Mouse (Mus musculus) G1E (cell line): ENCODE measurements at regions not wholly inside any gene's neighbourhood (a gene's known extent, or its start where the extent isn't known, plus 50 kb on each side); places are given as distances from the start of the nearest gene placed in this dataset.

Experiments used
- ATAC-seq: 2 replicates; pipeline ENCODE4 v1.8.0; 2016; ENCODE audit warnings: mild to moderate bottlenecking; ENCODE audit not compliant: insufficient number of reproducible peaks, poor library complexity, low FRiP score, severe bottlenecking; ENCODE audit errors: extremely low read depth
- DNase-seq: peaks from one replicate; pipeline ENCODE4 v3.0.0; 2012; ENCODE audit warnings: low spot score
- H3K27me3 ChIP-seq: 2 replicates; pipeline ENCODE4 v1.6.1; 2012; ENCODE audit warnings: mild to moderate bottlenecking, low read length, inconsistent platforms; ENCODE audit not compliant: insufficient read depth
- H3K36me3 ChIP-seq: replicated peaks from 2 replicates; pipeline ENCODE3; 2012; ENCODE audit warnings: mild to moderate bottlenecking, inconsistent platforms
- H3K4me1 ChIP-seq: 2 replicates; pipeline ENCODE4 v1.6.1; 2012; ENCODE audit warnings: low read depth, low read length, inconsistent platforms, mixed read lengths; ENCODE audit not compliant: insufficient read depth
- H3K4me3 ChIP-seq: 2 replicates; pipeline ENCODE4 v1.5.1; 2012; ENCODE audit warnings: low read depth, mild to moderate bottlenecking, inconsistent platforms, low read length, moderate library complexity, mixed read lengths
- H3K9me3 ChIP-seq: replicated peaks from 2 replicates; pipeline ENCODE4 v1.6.1; 2012; ENCODE audit warnings: inconsistent platforms
- CTCF ChIP-seq: IDR thresholded peaks from 2 replicates; pipeline ENCODE4 v1.5.1; 2012; ENCODE audit warnings: low read depth, low read length, inconsistent platforms, mixed read lengths
- GATA1 ChIP-seq: IDR thresholded peaks from 2 replicates; pipeline ENCODE4 v1.6.1; 2012; ENCODE audit warnings: borderline replicate concordance, low read length, inconsistent platforms, mixed read lengths
- GATA2 ChIP-seq: IDR thresholded peaks from 2 replicates; pipeline ENCODE4 v1.6.1; 2012; ENCODE audit warnings: low read depth, low read length, inconsistent platforms, borderline replicate concordance
- POLR2AphosphoS5 ChIP-seq: IDR thresholded peaks from 2 replicates; pipeline ENCODE4 v1.6.1; 2012; ENCODE audit warnings: low read depth, low read length, inconsistent platforms; ENCODE audit not compliant: insufficient replicate concordance
- TAL1 ChIP-seq: conservative IDR thresholded peaks from 2 replicates; pipeline ENCODE4 v1.6.1; 2012; ENCODE audit warnings: low read depth, low read length, inconsistent platforms, mixed read lengths

DNA sequence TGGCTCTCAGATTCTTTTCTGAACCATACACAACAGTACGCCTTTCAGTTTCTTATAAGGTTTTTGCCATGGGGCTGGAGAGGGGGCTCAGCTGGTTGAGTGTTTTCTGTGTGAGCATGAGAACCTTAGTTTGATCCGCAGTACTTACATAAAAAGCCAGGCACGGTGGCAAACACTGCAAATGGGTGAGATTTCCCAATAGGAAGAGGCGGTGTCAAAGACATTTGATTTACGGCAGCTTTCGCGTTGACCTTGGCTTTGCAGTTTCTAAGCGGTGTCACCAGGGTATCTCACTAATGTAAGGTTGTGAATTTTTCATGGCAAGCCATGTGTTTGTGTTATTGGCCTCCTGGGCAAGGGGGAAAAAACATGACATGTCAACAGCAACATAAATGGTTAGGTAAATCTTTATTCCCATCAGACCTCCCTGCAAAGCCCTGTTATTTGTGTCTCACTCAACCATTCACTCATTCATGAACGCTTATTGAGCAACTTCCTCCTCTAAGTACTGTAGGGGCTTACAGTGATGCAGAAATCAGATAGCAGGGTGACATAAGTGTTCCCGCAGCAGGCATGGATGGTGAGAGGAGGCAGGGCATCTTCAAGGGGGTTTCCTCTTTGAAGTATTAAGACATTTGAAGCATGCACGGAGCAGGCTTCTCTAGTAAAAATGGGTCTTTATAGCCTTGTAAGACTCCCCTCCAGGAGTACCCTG lies 599.4 kb upstream of the Auts2 start:
- Histone ChIP-seq H3K36me3 (no peaks in the 10 kb centered on the region), H3K27me3 (no peaks in the 10 kb centered on the region), H3K4me1 (no peaks in the 10 kb centered on the region), H3K4me3 (no peak overlapping the region), H3K9me3 (peaks cover 35% of the 10 kb centered on the region)
- no peak for ATAC-seq
- TF ChIP-seq TAL1 = no peak
- no peak for TF ChIP-seq GATA1
- no peak for TF ChIP-seq CTCF
- no peak for TF ChIP-seq POLR2AphosphoS5
- no peak for TF ChIP-seq GATA2
- no peak for DNase-seq

DNA sequence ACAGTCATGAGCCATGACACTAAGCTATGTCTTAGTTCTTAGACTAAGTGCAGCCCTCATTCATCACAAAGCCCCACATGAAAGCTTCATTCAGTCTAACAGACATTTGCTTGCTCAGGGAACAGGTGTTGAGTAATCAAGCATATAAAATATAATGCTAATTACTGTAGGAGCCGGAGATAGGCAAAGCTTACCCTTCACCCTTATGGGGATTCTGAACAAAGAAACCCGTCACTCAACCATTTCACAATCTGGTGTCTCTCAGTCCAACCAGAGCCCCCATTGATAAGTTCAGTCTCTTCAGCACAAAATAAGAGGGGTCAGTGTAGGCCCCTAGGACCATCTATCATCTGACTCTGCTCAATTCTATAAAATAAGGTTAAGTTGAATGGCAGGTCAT lies 587.9 kb upstream of the Auts2 start:
- Histone ChIP-seq H3K36me3 (no peaks in the 10 kb centered on the region), H3K27me3 (no peaks in the 10 kb centered on the region), H3K4me3 (no peak overlapping the region), H3K9me3 (peaks cover 12% of the 10 kb centered on the region), H3K4me1 (no peaks in the 10 kb centered on the region)
- no peak for DNase-seq
- ATAC-seq = no peak
- no peak for TF ChIP-seq POLR2AphosphoS5
- no peak for TF ChIP-seq GATA2
- TF ChIP-seq GATA1 = no peak
- no peak for TF ChIP-seq CTCF
- TF ChIP-seq TAL1 = no peak

DNA sequence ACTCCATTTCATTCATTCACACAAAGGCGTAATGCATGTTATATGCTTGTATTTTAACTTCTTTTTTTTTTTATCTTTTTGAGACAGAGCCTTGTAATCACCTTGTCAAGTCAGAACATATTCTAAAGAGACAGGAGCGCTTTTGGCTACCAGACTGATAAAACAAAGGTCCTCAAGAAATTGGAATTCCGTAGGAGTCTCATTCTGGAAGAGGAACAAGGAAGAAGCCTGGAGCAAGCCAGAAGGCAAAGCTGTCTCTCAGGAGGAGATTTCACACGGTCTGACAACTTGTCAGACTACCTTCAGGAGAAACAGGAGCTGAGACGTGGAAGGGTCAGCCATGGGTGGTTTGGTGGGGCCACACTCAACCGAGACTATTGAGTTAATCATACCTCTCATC lies 587.2 kb upstream of the Auts2 start:
- H3K9me3 ChIP-seq = peaks cover 14% of the 10 kb centered on the region
- H3K4me3 ChIP-seq = no peak overlapping the region
- DNase-seq (no peak), ATAC-seq (no peak)
- H3K27me3 ChIP-seq = no peaks in the 10 kb centered on the region
- H3K36me3 ChIP-seq = no peaks in the 10 kb centered on the region
- no peaks in the 10 kb centered on the region for H3K4me1 ChIP-seq
- TF ChIP-seq TAL1 = no peak
- TF ChIP-seq GATA2 = no peak
- no peak for TF ChIP-seq POLR2AphosphoS5
- no peak for TF ChIP-seq GATA1
- no peak for TF ChIP-seq CTCF

DNA sequence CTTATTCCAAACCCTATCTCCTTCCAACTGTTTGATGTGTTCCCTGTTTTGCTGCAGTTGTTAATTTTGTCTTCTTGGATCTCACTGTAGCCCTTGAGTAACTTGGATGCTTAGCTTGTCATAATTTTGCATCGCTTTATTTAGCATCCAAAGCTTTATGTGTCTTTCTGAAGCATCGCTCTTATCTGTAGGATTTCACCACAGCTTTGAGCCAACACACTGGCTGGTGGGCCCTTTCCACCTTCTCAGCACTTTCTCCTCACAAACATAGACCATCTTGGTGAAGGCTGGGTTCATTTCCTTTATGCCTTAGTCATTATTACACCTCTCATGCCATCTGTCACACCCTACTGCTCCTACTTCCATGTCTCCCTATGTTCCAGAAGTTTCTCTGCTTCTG lies 581.1 kb upstream of the Auts2 start:
- DNase-seq (no peak), ATAC-seq (no peak)
- peaks cover 16% of the 10 kb centered on the region for H3K9me3 ChIP-seq
- H3K4me3 ChIP-seq = no peak overlapping the region
- TF ChIP-seq CTCF (no peak), TAL1 (no peak), GATA1 (no peak), GATA2 (no peak), POLR2AphosphoS5 (no peak)
- no peaks in the 10 kb centered on the region for H3K4me1 ChIP-seq
- no peaks in the 10 kb centered on the region for H3K27me3 ChIP-seq
- H3K36me3 ChIP-seq = no peaks in the 10 kb centered on the region

DNA sequence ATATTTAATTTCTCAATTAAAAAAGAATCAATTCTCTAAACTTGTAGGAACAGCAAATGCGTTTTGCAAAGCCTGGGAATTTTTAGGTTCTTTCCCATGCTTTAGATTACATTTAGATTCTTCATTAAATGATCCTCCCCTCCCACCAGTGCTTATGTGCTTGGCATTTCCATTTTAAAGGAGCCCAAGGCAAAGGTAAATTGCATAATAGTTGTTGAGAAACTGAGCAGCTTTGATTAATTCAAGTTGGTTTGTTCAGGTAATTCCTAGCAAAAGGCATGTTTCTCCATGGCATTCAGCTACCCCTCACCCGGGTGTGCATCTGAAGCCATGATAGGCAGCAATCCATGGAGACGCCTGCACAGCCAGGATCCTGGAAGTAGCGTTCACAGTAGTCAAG lies 570.8 kb upstream of the Auts2 start:
- Histone ChIP-seq H3K4me3 (no peak overlapping the region), H3K9me3 (peaks cover 36% of the 10 kb centered on the region), H3K4me1 (no peaks in the 10 kb centered on the region), H3K36me3 (no peaks in the 10 kb centered on the region), H3K27me3 (no peaks in the 10 kb centered on the region)
- TF ChIP-seq CTCF (no peak), GATA1 (no peak), TAL1 (no peak), POLR2AphosphoS5 (no peak), GATA2 (no peak)
- ATAC-seq = no peak
- DNase-seq = no peak

DNA sequence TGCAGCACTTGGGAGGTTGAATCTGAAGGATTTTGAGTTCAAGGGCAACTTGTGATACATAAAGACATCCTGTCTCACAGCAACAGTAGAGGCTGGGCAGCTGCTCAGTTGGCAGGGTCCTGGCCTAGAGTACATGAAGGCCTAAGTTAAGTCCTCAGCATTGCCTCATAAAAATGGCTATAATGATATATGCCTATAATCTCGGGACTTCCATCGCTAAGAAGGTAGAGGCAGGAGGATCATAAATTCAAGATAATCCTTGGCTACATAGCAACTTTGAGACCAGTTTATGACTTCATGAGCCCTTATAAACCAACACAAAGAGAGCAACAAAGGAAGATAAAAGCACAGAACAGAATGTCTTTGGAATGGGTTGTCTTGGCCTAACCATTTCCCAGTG lies 570.0 kb upstream of the Auts2 start:
- peaks cover 33% of the 10 kb centered on the region for H3K9me3 ChIP-seq
- H3K36me3 ChIP-seq = no peaks in the 10 kb centered on the region
- TF ChIP-seq POLR2AphosphoS5 (no peak), TAL1 (no peak)
- H3K27me3 ChIP-seq = no peaks in the 10 kb centered on the region
- no peaks in the 10 kb centered on the region for H3K4me1 ChIP-seq
- H3K4me3 ChIP-seq = no peak overlapping the region
- ATAC-seq (no peak), DNase-seq (no peak)

DNA sequence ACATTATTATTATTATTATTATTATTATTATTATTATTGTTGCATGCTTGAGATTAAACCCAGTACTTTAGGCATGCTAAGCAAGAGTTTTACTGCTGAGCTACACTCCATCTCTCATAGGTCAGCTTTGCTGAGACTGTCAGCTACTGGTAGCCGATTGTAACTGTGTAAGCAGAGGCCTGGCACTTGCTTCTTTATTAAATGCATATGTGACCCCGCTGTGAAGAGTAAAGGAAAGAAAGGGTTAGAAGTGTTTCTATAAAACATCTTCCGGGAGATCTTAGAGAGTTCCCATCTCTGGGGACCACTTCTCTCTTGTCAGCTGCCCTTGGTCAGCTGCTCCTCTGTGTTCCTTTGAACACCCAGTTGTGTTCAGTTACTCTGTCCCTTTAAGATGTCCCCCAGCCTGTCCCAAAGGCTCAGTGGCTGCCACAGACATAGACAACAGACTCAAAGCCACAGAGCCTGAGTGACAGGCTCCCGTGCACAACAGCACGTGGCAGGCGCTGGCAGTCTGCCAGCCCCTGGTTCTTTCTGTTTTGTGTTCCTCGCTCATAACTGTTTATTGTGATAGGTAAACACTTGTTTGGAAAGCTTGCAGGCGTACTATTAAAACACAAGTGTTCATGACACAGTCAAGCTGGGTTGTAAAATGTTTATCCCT lies 563.7 kb upstream of the Auts2 start:
- DNase-seq (no peak), ATAC-seq (no peak)
- Histone ChIP-seq H3K4me1 (no peaks in the 10 kb centered on the region), H3K27me3 (no peaks in the 10 kb centered on the region), H3K4me3 (no peak overlapping the region), H3K36me3 (no peaks in the 10 kb centered on the region), H3K9me3 (peaks cover 30% of the 10 kb centered on the region)
- TF ChIP-seq TAL1 = no peak
- no peak for TF ChIP-seq POLR2AphosphoS5
- TF ChIP-seq CTCF = no peak
- no peak for TF ChIP-seq GATA1
- no peak for TF ChIP-seq GATA2
